Mouse (Mus musculus): ENCODE results near the gene Zscan4-ps2. TPM values are rescaled to one million over a fixed set of nuclear protein-coding genes. Genes with fewer than 3 reads are reported as not detected.
"Not testable (repeated sequence)": the region's sequence is repeated elsewhere in the genome, so short reads cannot be mapped to it uniquely, and the experiment has no call there.

Gene Zscan4-ps2
- not detected for total RNA-seq (2021)
- long read RNA-seq, experiment 1, result 0 reads
- long read RNA-seq, experiment 2, result 0 reads

DNA sequence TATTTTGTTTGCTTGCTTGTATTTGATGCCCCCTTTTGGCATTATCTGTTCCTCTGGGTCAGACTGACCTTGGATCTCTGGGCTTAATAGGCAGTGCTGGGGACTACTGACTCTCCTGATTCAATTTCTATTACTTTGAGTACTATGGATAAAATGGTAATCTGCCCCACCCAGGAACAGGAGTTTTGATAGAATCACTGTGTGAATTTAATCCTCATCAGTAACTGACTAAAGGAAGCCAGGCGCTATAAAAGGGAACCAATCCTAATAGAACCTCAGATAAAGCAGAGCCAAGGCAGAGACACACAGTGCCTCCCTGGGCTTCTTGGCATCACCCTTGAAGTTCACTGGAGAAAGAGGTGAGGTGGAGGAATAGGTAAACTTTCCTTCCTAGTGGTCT, at the start of gene Zscan4-ps2:
TSS of gene Zscan4-ps2 (plus strand) at position 301 of the 400 bp plus-strand sequence.
- not testable (repeated sequence) for DNase-seq (ENCODE audit: low spot score in 2 of 2)

Other genes with a start within 250 kb of the Zscan4-ps2 start
- gene Zscan4e, start 203.6 kb upstream of the Zscan4-ps2 start, total RNA-seq (2021), result not detected
- not detected for gene Zscan4f, start 116.4 kb upstream of the Zscan4-ps2 start, total RNA-seq (2021)
- not detected for gene Zscan4-ps3, start 95.0 kb downstream of the Zscan4-ps2 start, total RNA-seq (2021)
- not detected for gene Vmn1r72, start 165.8 kb downstream of the Zscan4-ps2 start, total RNA-seq (2021)
- gene Vmn1r73, start 216.0 kb downstream of the Zscan4-ps2 start, total RNA-seq (2021), result not detected